Mouse (Mus musculus) left cerebral cortex, adult 8-10 months (tissue): ENCODE data around the gene Fam71f1. TPM values are rescaled to one million over a fixed set of nuclear protein-coding genes. Genes with fewer than 3 reads are reported as not detected.

ENCODE experiments used
- DNase-seq, 2 experiments: peaks; one replicate each; pipeline ENCODE4 v3.0.0; 2022; ENCODE audit warnings: low spot score in 2 of 2
- total RNA-seq, 4 experiments: library from RNA; stranded (reverse); gene quantifications; 2 replicates each; pipeline ENCODE4 v1.2.4; 2022

Gene Fam71f1
- total RNA-seq = not detected

DNA sequence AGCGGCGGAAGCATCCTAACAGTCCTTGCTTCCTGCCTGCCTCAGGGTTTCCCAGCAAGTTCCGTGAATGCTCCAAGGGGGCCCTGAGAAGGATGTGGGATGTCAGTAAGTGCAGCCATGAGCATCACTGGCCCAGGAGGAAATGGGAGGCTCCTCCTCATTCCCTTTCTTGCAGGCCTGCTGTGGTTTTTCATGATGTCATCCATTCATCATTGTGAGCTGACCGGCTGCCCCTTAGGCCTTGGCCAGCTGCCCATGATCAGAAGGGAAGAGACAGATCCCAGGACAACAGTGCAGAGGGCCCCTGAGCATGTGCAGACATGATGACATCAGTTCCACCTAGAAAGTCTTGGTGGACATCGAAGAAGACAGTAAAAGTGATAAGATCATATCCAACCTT is at the start of gene Fam71f1:
Fam71f1 (plus strand) TSS at position 262 of the 400 bp plus-strand sequence.
- no peak for DNase-seq

DNA sequence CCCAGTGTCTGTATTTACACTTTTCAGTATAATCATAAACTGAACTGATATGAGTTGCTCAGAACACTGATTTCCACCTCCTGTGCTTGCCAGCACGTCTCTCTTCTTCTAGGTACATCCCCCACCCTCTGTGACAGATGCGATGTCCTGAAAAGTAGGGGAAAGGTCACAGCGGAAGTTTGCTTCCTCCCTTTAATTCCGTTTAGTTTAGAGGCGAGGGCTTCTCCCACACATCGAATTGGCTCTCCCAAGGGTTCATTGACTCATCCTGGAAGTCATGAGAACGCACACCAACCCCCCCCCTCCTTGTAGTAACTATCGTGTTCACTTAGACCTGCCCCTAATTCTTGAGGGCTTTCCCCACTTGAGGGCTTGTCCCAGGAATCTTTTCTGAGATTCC is 48.0 kb upstream of the Fam71f1 start:
- DNase-seq = no peak

DNA sequence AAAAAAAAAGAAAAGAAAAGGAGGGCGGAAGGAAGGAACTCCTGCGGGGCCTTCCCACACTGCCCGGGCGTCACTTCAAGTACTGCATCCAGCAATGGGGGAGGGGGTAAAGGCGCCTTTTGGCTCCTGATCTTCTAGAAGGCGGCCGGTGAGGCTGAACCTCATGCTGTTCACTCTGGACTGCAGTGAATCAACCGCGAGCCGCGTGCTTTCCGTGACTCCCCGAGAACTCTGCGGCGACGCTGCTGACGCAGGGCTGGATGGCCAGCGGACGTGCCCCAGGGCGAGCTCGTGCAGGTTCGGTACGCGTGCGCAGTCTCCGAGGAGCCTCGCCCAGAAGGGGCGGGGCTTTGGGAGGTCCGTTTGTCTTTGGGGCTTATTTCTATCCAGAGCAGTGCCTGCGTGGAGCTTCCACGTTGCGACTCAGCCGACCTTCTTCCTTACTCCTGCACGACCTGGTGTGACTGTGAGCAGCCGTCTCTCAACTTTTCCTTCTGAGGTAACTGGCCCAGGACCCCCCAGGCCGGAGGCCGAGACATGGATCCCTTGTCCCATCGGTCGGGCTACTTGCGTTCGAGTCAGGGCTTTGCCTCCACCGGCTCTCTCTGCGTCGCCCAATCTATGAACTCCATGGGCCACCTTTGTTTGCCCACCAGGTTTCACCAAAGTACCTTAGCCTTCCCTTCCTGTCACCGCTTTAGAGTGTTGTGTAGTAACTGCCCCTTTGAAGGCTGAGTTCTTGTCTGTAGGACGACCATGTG is 46.4 kb upstream of the Fam71f1 start, which contains the start of gene Hilpda:
Hilpda (plus strand) TSS at position 177 of the 761 bp plus-strand sequence.
- DNase-seq = peak; percentile 76 to 87

DNA sequence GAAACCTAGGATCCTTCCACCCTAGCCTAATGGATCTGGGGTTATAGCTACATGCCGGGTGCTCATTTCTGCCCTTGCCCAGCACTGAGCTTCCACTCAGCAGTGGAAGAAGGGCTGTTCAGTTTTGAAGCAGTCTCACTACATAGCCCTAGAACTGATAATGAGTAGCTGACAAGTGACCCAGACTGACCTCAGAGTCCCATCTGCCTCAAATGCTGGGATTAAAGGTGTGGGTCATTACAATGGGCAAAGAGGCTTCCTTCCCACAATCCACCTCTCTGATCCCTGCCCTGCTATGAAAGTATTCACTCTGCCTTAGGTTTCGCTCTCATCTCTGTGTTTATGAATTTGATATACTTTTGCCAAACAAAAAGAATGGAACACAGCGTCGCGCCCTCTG is 42.2 kb upstream of the Fam71f1 start:
- DNase-seq = no peak

DNA sequence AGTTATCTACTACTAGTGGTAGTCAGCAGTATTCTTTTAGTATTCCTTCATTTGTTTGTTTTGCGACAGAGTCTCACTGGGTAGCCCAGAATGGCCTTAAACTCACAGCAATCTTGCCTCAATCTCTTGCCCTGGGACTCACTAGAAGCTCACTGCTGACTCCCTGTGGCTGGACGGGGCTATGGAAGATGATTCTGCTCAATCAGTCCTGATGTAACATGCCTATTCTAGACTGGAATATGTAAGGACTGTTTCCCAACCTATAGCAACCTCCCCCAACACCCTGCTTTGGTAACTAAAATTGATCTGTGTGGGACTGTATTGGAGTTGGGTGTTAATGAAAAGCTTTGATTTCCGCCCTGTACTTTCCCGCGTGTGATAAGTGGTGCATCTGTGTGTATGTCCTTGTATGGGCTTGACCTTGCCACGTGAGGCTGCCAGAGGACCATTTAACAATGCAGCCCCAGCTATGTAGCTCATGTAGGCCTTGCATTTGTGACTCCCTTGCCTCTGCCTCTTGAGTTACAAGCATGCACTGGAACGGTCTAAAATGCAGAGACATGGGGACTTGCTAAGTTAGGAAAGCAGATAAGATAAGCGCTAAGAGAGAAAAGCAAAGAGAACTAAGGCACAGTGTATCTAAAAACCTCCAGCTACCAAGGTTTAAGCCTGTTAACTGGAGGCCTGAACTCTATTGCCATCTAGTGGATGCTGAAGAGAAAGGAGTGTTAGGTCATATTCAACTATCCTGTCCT is 40.2 kb upstream of the Fam71f1 start:
- no peak for DNase-seq

DNA sequence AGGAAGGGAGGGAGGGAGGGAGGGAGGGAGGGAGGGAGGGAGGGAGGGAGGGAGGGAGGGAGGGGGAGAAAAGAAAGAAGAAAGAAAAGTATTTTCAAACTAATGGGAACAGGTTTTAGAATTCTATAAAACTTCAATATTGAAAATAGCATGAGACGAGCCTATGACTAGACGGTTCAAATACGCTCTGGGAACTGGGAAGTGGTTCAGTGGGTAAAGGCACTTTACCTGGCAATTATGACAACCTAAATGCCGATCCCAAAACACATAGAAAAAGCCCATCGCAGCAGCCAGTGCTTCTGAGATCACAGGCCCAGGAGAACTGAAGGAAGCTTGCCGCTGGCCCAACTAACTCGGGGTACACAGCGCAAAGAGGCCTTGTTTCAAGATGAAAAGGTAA is 39.6 kb upstream of the Fam71f1 start, which contains the start of gene Fam71f2:
Fam71f2 (plus strand) TSS at position 301 of the 400 bp plus-strand sequence.
- no peak for DNase-seq

DNA sequence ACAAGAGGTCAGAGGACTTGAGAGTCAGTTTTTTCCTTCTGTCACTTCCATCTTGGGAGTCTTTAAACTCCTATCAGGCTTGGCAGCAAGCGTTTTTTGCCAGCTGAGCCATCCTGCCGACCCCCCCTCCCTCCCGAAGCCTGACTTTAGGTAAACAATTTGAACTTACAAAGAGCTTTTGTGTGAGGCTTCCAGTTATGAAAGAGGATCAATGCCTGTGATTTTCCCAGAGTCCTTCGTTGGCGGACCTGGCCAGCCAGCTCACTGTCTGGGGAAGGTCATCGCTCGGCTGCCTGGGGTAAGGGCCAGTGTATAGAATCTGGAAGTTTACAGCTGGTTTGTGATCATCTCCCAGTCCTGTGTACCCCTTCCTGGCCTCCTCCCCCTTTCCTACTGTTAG is 38.3 kb upstream of the Fam71f1 start:
- DNase-seq = no peak

DNA sequence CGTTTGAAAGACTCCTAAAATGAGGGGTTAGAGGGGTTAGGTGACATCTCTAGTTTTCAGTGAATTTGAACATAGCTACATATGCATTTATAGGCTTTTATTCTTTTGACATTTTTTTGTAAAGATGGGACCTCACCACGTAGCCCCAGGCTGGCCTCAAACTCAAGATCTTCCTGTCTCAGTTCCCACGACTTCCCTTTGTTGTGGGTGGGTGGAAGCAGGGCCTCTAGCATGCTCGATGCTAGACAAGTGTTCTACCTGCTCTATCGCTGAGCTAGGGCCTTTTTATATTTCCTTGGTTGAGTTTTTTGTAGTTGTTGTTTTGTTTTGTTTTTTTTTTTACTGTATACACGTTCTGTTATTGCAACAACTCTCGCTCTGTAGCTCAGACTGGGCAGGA is 32.1 kb upstream of the Fam71f1 start:
- DNase-seq = no peak

DNA sequence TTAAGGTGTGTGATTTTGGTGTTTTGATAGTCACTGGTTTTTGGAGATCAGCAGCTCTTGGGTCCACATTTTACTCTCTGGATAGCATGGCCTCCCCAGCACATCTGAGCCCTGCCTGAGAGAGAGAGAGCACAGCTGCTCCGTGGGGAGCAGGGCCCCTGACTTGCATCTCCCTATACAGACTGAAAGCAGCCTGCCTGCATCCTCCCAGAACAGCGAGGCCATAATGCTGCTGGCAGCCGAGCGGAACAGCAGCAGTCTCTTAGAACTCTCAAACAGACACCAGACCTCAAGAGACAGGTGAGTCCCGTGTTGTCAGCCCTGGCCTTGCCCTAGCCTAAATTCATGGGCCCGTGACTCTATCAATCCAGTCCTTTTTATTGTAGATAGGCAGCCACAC is 31.5 kb upstream of the Fam71f1 start:
- DNase-seq = no peak

DNA sequence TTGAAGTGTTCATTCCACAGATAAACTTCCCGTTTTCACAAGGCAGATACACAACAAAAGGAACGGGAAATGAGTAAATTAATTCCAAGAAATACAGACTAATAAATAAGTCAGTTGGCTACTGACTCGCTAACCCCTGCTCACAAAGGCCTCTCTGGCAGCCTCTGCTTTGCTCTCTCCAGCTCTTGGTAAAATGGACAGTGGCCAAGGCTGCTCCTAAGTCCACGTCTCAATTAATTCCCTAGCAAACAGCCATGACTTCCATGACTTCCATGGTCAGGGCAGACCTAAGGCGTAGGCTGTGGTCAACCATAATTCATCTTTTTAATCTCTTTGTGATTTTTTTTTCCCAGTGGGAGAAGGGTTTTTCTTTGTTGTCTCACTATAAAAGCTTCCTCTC is 31.0 kb upstream of the Fam71f1 start:
- DNase-seq = no peak

DNA sequence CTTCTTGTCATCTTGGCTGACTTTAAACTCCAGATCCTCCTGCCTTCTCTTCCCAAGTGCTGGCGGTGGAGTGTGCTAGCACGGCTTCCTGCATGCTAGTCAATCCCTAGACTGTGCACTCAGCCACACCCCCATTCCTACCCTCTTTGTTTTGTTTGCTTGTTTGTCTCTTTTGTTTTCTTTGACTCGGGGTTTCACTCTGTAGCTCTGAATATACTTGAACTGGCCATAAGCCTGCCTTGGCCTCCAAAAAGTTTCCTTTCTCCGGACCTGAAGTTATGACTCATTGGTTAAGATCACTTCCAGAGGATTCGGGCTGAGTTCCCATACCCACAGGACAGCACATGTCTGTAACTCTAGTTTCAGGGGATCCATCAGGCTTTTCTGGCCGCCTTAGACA is 30.3 kb upstream of the Fam71f1 start:
- DNase-seq = no peak

DNA sequence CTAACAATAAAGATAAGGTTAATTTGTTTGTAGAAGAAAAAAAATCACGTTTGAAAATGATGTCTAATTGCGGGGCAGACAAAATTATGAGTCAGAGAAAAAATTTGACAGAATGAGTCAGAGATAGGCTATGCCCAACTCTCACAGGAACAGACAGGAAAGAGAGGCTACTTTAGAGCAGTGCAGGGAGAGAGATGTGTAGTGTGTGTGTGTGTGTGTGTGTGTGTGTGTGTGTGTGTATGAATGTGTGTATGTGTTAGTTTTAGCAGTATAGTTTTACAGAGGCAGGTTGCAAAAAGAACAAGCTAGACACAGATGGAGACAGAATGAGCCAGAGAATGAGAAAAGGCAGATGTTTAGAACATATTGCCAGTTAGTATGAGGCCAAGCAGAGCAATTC is 19.8 kb upstream of the Fam71f1 start:
- DNase-seq = no peak

DNA sequence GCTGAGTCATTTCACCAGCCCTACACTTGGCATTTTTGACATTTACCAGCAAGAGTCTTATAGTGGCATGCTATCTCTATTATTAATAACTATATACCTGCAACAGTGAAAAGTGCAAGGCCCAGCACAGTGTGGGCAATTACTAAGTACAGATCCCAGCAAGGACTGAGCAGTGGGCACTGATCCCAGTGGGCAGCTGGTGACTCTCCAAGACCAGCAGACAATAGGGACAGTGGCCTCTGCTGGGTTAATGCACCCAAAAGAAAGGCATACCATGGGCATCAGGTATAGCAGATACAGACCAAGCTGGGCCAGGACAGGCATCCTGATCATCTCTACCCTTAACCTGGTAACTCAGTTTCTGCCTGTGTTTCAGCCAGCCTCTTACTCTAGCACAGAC is 15.7 kb upstream of the Fam71f1 start:
- DNase-seq = no peak

DNA sequence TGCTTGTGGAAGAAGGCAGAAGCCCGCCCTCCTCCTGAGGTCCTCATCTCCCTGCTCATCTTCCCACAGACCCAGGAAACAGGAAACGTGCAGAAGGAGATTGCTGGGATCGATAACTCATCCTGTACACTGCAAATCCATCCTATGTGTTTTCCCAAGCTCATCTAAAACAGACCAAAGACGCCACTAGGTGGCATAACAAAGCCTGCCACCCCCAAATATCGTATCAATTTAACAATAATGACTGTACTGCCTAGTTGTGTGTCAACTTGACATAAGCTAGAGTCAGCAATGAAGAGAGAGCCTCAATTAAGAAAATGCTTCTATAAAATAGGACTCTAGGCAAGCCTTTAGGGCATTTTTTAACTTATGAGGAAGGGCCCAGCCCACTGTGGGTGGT is 15.2 kb upstream of the Fam71f1 start:
- DNase-seq = no peak

DNA sequence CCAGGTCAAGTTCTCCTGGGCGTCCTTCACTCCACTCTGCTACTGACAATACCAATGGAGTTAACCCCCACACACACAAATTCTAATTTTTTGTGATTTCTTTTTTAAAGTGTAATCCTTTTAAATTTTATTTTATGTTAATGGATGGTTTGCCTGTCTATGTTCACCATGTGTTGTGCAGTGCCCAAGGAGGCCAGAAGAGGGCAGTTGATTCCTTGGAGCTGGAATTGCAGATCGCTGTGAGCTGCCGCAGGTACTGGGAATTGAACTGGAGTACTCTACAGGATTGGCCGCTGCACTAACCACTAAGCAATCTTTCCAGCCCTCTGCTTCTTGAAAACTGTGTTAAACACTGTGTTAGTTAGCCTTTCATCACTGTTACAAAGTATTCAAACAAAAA is 13.5 kb upstream of the Fam71f1 start:
- no peak for DNase-seq

DNA sequence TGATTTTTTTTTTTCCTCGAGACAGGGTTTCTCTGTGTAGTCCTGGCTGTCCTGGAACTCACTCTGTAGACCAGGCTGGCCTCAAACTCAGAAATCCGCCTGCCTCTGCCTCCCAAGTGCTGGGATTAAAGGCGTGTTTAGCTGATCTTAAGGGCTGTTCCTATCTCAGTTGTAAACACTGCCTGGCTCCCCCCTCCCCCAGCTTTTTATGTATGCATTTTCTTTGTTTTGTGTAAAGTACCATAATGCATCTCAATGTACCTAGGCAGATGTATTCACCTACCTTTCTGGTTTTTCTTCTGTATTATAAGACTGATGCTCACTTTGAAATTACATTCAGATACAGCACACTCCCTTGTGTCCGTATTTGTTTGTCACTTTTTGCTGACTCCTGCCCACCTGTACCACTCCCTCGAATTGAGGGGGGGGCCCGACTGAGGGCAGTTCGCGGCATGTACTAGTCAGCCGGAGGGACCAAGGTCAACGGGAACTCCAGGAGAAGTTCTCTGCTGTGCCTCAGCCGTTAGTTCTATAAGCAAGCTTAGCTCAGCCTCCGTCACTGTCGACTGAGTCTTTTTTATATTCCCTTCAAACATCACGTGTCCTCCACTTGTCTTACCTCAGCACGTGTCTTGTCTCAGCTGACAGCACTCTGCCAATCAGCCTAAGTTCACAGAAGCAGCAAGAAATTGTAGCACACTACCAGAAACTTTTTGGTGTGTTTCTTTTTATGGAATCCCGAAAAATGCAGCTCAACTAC is 9.9 kb upstream of the Fam71f1 start:
- DNase-seq = no peak

DNA sequence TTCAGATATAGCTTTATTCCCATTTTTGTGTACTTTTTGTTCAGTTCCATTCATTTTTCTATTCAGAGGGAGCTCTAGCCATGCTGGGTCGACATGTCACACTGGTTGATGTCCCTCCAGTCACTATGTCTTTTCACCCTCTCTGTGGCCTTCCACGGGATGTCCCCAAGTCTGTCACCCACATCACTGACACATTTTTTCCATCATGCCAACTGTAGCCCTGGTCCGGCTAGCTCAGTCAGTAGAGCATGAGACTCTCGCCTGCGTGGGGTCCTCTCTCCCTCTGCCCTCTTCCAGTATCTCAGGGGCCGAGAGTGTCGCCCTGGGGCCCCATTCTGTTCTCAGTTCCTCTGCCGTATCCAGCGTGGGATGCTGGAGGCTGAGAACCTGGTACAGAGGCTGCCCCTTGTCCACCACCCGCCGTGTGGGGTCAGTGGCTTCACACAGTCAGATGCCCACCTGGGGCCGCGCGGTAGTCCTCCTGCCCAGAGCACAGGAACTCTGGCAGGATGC is 5.2 kb upstream of the Fam71f1 start:
- DNase-seq = no peak

DNA sequence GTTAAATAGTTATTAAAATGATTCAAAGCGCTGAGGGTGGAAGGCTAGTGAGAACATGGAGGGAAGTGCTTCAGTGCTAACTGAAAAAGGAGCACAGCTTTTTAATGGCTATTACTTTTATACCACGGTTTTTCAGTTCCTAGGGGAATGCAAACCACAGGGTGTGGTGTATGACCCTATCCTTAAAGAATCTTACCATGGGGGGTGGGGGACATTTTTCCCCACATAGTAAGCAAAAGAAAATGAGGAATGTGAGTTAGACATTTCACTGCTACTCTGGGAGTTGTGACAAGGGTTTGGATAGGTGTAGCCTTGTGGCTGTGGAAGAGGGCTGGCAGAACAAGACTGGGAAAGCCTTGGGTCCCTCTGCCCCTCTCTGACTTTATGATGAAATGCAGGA is 1.7 kb upstream of the Fam71f1 start:
- DNase-seq = no peak

DNA sequence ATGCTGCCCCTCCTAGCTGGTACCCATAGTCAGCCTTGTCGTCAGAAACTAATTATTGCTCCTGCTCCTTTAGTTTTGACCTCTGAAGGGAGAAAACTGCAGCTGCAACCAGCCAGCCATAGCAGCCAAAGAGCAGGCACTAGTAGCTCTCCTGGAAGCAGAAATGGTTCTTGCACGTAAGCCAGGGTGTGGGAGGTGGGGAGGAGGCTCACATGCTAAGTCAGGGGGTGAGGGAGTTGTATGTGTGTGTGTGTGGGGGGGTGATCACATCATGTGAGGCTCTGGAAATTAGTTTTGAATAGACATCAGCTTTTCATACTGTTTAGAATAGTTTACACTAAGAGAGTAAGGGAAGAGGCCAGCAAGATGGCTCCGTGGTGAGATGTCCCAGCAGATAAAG is 999 bp upstream of the Fam71f1 start:
- no peak for DNase-seq

DNA sequence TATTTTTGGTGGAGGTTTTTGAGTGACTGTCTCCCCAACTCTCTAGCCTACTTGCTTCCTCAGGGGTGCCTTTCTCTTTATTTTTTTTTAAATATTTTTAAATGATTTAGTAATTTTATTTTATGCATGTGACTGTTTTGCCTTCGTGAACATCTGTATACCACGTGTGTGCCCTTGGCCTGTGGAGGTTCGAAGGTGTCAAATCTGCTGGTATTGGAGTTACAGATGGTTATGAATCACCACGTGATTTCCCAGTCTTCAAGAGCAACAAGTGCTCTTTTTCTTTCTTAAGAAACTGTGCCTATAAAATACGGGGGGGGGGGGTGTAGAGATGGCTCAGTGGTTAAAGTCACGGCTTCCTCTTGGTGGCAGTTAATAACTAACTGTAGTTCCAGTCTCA is 2.6 kb downstream of the Fam71f1 start:
- no peak for DNase-seq

DNA sequence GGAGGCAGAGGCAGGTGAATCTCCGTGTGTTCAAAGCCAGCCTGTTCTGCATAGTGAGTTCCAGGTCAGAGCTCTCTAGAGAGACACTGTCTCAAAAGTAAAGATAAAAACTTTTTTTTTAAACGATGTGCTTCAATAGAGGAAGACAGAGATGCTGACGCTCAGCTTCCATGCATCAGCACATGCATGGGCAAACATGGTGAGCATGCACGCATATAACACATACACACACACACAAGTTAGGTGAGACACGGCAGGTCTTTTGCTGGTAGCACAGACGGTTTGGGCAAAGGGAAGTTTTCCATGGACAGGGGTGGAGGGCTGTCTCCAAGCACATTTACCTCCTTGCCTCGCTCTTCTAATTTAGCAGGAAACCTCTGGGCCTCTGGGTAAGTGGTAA is 3.2 kb downstream of the Fam71f1 start:
- no peak for DNase-seq

DNA sequence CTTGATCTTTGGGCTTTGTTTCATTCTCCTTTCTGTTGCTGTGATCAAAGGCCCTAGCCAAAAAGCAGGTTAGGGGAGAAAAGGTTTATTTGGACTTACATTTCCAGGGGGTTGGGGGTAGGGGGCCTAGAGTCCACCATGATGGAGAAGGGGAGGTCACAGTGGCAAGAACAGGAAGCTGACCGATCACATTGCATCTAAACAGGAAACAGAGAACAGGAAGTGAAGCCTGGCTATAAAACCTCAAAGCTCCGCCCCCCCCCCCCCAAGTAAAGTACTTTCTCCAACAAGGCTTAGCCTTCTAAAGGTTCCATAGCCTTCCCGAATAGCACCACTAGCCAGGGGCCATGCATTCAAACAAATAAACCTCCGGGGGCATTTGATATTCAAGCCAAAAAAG is 3.8 kb downstream of the Fam71f1 start:
- no peak for DNase-seq
